Mouse (Mus musculus): ENCODE measurements at regions not wholly inside any gene's neighbourhood (a gene's known extent, or its start where the extent isn't known, plus 50 kb on each side); places are given as distances from the start of the nearest gene placed in this dataset.

GRCm38 (mm10) chr1:107917037-107917436 is 327.2 kb downstream of the Serpinb8 start:
- no peaks in the 10 kb centered on the region for H3K27me3 ChIP-seq
- H3K9me3 ChIP-seq, result no peaks in the 10 kb centered on the region
- H3K4me3 ChIP-seq, result no peak overlapping the region
- H3K4me2 ChIP-seq, result no peak overlapping the region
- no peak overlapping the region for H3K27ac ChIP-seq (replicated peaks)
- H3K4me1 ChIP-seq (replicated peaks), result peaks cover 18% of the 10 kb centered on the region
- no peak overlapping the region for H3K9ac ChIP-seq
- no peak for ATAC-seq (ENCODE audit: low read depth)
- H3K36me3 ChIP-seq, result no peaks in the 10 kb centered on the region
- 45% methylated on average over 5 of the region's 5 CpGs for WGBS

DNA sequence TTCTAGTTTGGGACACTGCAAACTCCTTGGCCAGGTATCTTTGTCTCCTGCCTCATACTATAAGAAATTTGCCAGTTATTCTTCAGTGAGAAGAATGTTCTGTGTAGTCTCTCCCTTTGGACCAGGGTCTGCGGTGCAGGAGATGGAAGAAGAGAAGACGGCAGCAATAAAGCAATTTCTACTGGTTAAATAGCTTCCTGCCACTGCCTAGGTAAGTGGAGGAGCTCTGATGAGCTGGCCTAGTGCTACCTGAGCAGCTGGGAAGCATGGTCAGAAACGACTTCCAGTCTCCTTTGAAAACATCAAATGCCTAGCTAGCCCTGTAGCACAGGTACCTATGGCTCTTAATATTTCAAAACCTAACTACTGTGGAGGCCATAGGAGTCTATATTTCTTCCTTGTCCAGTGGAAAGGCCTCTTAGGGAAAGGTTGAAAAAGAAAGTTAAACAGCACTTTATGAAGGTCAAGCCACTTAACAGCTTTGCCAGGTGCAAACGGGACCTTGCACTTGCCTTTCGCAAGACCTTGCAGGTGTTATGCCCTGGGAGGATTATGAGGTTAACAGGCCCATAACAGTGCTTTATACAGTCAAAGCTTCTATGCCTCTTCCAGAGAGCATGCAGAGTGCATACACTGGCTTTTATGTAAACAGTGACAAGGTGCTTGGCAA is 351.9 kb downstream of the Serpinb8 start:
- Histone ChIP-seq H3K9ac (no peak overlapping the region), H3K9me3 (no peaks in the 10 kb centered on the region), H3K4me1 (replicated peaks) (no peaks in the 10 kb centered on the region), H3K27me3 (no peaks in the 10 kb centered on the region), H3K4me3 (no peak overlapping the region), H3K4me2 (no peak overlapping the region), H3K27ac (replicated peaks) (no peak overlapping the region), H3K36me3 (no peaks in the 10 kb centered on the region)
- 61% methylated on average over 5 of the region's 5 CpGs for WGBS
- ATAC-seq (ENCODE audit: low read depth), result no peak

DNA sequence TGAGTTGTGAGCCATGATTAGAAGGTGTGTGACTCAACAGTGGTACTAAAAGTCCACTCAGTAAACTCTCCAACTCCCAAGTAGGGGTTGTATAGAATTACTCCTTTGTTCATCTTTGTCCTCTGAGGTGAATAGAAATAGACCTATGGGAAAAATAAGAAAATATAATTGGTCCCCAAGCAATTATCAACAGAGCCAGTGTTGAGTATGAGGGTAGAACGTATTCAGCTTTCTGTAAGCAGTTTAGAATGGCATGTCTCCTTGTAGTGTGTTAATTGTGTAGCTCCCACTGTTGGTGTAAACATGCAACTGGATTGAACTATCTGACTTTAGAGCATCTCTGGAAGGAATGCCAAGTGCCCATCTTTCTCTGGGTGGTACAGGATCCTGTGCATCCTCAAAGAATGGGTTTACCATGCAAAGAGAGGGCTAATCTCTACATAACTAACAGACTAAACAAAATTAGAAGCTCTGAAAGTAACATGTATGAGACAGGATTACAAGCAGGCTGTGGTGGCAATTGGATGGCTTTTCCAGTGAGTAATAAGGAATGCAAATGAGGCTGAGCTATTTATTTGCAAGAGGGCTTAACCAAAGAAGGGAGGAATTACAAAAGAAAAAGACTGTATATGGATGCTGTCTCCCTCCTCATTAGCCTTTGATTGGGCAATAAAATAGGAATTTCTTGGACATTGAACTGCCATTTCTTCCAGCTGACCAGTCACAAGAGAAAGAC is 356.6 kb downstream of the Serpinb8 start:
- no peaks in the 10 kb centered on the region for H3K4me1 ChIP-seq (replicated peaks)
- no peak overlapping the region for H3K4me2 ChIP-seq
- 74% methylated on average over 1 of the region's 1 CpGs for WGBS
- no peaks in the 10 kb centered on the region for H3K9me3 ChIP-seq
- no peak overlapping the region for H3K9ac ChIP-seq
- H3K27ac ChIP-seq (replicated peaks), result no peak overlapping the region
- H3K4me3 ChIP-seq, result no peak overlapping the region
- no peaks in the 10 kb centered on the region for H3K27me3 ChIP-seq
- no peak for ATAC-seq (ENCODE audit: low read depth)
- no peaks in the 10 kb centered on the region for H3K36me3 ChIP-seq

DNA sequence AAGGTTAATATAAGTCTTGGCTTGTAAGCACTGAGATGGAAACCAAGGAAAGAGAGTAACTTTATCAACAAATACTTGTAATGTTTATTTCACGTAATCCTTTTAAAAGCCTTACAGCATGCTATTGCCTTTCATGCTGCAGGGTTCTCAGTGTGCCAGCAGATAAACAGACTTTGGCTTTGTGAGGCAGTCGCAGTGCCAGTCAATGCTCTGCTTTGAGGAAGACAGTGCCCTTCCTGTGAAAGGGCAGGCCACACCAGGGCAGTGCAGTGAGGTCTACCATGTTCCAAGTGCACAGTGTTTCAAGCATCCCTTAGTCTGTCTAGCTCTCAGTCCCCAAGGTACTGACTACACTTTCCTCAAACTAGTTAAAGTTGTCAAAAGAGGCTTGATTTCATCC is 360.6 kb downstream of the Serpinb8 start:
- Histone ChIP-seq H3K36me3 (no peaks in the 10 kb centered on the region), H3K9me3 (no peaks in the 10 kb centered on the region), H3K4me3 (no peak overlapping the region), H3K27ac (replicated peaks) (no peak overlapping the region), H3K4me1 (replicated peaks) (no peaks in the 10 kb centered on the region), H3K9ac (no peak overlapping the region), H3K27me3 (no peaks in the 10 kb centered on the region), H3K4me2 (no peak overlapping the region)
- ATAC-seq (ENCODE audit: low read depth), result no peak
- 65% methylated on average over 2 of the region's 2 CpGs for WGBS

DNA sequence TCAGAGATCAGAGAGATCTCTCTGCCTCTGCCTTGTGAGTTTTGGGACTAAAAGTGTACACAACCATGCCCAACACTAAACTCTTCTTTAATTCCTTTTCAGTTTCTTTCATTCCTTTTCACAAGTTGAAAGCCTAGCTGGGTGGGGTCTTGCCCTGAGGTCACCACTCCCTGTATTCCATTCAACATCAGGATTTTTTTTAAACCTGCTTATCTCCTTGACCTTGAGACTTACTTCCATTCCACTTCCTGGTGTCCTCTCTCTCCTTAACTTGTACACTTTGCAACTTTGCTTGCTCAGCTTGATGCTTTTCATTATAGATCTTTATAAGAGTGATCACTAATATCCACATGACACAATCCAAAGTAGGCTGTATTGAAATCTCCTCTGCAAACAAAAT is 371.2 kb downstream of the Serpinb8 start:
- H3K9me3 ChIP-seq, result no peaks in the 10 kb centered on the region
- no peak overlapping the region for H3K9ac ChIP-seq
- H3K4me2 ChIP-seq, result no peak overlapping the region
- H3K27ac ChIP-seq (replicated peaks), result no peak overlapping the region
- no peaks in the 10 kb centered on the region for H3K36me3 ChIP-seq
- H3K4me1 ChIP-seq (replicated peaks), result no peaks in the 10 kb centered on the region
- no peaks in the 10 kb centered on the region for H3K27me3 ChIP-seq
- ATAC-seq (ENCODE audit: low read depth), result no peak
- H3K4me3 ChIP-seq, result no peak overlapping the region

DNA sequence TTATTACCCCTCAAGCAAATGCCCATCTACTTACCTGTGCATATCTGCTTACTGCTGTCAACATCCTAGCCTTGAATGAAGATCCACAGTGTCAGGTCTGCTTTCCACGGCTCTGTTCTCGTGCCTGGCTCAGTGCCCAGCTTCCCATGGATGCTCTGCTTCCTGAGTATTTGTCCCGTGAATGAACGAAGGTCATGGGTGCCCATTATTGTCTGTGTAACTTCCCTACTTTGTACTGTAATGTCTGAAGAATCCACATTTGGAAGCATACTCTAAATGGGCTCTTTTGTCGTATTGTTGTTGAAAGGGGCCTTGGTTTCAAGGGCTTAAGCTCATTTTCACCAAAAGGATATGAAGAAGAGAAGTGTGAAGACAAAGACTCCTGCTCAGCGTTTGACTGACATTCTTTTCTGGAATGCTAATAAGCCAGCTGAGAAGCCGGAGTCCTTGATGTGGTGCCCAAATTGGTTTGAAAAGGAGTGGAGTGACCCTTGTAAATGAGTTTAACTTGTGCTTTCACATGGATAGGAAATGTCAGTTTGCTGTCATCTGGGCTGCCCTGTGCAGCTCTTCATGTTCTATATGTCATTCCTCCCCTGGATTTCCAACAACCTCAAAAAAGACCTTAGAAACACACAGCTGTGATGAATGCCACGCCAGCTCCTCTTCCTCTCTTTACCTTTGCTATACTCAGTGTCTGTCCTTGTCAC is 386.0 kb downstream of the Serpinb8 start:
- Histone ChIP-seq H3K27ac (replicated peaks) (no peak overlapping the region), H3K4me2 (no peak overlapping the region), H3K4me3 (no peak overlapping the region), H3K4me1 (replicated peaks) (no peaks in the 10 kb centered on the region), H3K36me3 (no peaks in the 10 kb centered on the region), H3K27me3 (no peaks in the 10 kb centered on the region), H3K9me3 (no peaks in the 10 kb centered on the region), H3K9ac (no peak overlapping the region)
- ATAC-seq (ENCODE audit: low read depth), result no peak
- 49% methylated on average over 8 of the region's 8 CpGs for WGBS

- no peak for ATAC-seq (ENCODE audit: low read depth)
- no peak overlapping the region for H3K27ac ChIP-seq (replicated peaks)
- no peaks in the 10 kb centered on the region for H3K9me3 ChIP-seq
- no peaks in the 10 kb centered on the region for H3K4me1 ChIP-seq (replicated peaks)
- H3K27me3 ChIP-seq, result no peaks in the 10 kb centered on the region
- whole genome bisulfite sequencing, result 67% methylated on average over 2 of the region's 2 CpGs
- H3K36me3 ChIP-seq, result no peaks in the 10 kb centered on the region
- no peak overlapping the region for H3K4me3 ChIP-seq
- H3K4me2 ChIP-seq, result no peak overlapping the region
- H3K9ac ChIP-seq, result no peak overlapping the region
Measured at GRCm38 (mm10) chr1:107977686-107978085, 387.9 kb downstream of the Serpinb8 start.

DNA sequence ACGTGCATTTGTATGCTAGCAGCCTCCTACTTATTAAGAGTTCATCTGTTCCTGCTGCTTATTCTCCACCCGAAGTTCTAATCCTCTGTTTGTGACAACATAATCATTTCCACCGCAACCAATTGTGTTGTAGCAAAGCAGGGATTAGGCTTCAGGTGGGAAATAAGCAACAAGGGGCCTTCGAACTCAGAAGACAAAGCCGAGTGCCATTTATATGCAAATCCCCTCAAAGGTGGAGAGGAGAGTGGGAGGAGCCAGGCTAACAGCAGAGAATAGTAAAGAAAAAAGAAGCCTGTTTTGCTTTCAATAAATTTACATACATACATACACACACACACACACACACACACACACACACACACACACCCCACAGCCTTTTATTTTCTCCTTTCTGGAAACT is 388.6 kb downstream of the Serpinb8 start:
- no peaks in the 10 kb centered on the region for H3K36me3 ChIP-seq
- no peaks in the 10 kb centered on the region for H3K27me3 ChIP-seq
- no peak overlapping the region for H3K9ac ChIP-seq
- WGBS, result 28% methylated on average over 5 of the region's 5 CpGs
- H3K4me3 ChIP-seq, result no peak overlapping the region
- no peak overlapping the region for H3K4me2 ChIP-seq
- no peaks in the 10 kb centered on the region for H3K4me1 ChIP-seq (replicated peaks)
- H3K9me3 ChIP-seq, result no peaks in the 10 kb centered on the region
- no peak for ATAC-seq (ENCODE audit: low read depth)
- no peak overlapping the region for H3K27ac ChIP-seq (replicated peaks)

- Histone ChIP-seq H3K36me3 (no peaks in the 10 kb centered on the region), H3K4me1 (replicated peaks) (no peaks in the 10 kb centered on the region), H3K4me3 (no peak overlapping the region), H3K27ac (replicated peaks) (no peak overlapping the region), H3K9me3 (no peaks in the 10 kb centered on the region), H3K9ac (no peak overlapping the region), H3K27me3 (no peaks in the 10 kb centered on the region), H3K4me2 (no peak overlapping the region)
- WGBS, result 78% methylated on average over 2 of the region's 2 CpGs
- no peak for ATAC-seq (ENCODE audit: low read depth)
Measured at GRCm38 (mm10) chr1:107985646-107986045, 395.8 kb downstream of the Serpinb8 start.

- WGBS, result 69% methylated on average over 4 of the region's 4 CpGs
- Histone ChIP-seq H3K9me3 (no peaks in the 10 kb centered on the region), H3K27me3 (no peaks in the 10 kb centered on the region), H3K4me2 (no peak overlapping the region), H3K36me3 (no peaks in the 10 kb centered on the region), H3K27ac (replicated peaks) (no peak overlapping the region), H3K9ac (no peak overlapping the region), H3K4me3 (no peak overlapping the region), H3K4me1 (replicated peaks) (no peaks in the 10 kb centered on the region)
- no peak for ATAC-seq (ENCODE audit: low read depth)
Measured at GRCm38 (mm10) chr1:107988076-107988475, 398.3 kb downstream of the Serpinb8 start.

GRCm38 (mm10) chr1:107993013-107993412 is 403.2 kb downstream of the Serpinb8 start:
- 93% methylated on average over 4 of the region's 4 CpGs for WGBS
- Histone ChIP-seq H3K9ac (no peak overlapping the region), H3K27ac (replicated peaks) (no peak overlapping the region), H3K36me3 (no peaks in the 10 kb centered on the region), H3K4me3 (no peak overlapping the region), H3K9me3 (no peaks in the 10 kb centered on the region), H3K4me1 (replicated peaks) (no peaks in the 10 kb centered on the region), H3K4me2 (no peak overlapping the region), H3K27me3 (no peaks in the 10 kb centered on the region)
- no peak for ATAC-seq (ENCODE audit: low read depth)

- WGBS, result 45% methylated on average over 5 of the region's 5 CpGs
- Histone ChIP-seq H3K27me3 (no peaks in the 10 kb centered on the region), H3K4me3 (no peak overlapping the region), H3K4me2 (no peak overlapping the region), H3K27ac (replicated peaks) (no peak overlapping the region), H3K9me3 (no peaks in the 10 kb centered on the region), H3K9ac (no peak overlapping the region), H3K4me1 (replicated peaks) (no peaks in the 10 kb centered on the region), H3K36me3 (no peaks in the 10 kb centered on the region)
- no peak for ATAC-seq (ENCODE audit: low read depth)
Measured at GRCm38 (mm10) chr1:108023721-108024353, 434.0 kb downstream of the Serpinb8 start.
